Mouse (Mus musculus) megakaryocyte, embryonic 14.5 days (primary cell): ENCODE measurements at regions not wholly inside any gene's neighbourhood (a gene's known extent, or its start where the extent isn't known, plus 50 kb on each side); places are given as distances from the start of the nearest gene placed in this dataset.

ENCODE experiments used
- FLI1 ChIP-seq: IDR thresholded peaks from 2 replicates; pipeline ENCODE4 v1.6.1; 2012; ENCODE audit warnings: low read length, inconsistent platforms, mixed read lengths
- GATA1 ChIP-seq: IDR thresholded peaks from 3 replicates; pipeline ENCODE4 v1.6.1; 2012; ENCODE audit warnings: mixed read lengths, low read length, inconsistent platforms, borderline replicate concordance

DNA sequence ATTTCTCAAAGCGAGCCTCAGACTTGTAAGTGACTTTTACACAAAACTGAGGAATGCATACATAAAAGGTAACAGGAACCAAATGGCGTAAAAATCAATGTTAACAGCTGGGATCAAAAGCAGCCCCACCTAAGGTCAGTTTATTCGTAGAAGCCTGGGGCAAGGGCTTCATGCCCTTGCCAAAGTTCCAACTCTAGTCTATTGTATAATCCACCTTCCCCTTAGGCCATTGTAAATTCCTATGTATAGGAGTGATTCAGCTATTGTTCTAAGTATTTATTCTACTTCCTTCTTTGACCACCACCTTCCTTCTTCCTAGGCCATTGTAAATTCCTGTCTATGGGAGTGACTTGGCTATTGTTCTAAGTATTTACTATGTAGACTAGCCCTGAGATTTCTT is 337.5 kb upstream of the Xrcc4 start:
- TF ChIP-seq GATA1 (no peak), FLI1 (no peak)
